Mouse (Mus musculus): Measurements from ENCODE around the gene Eme1.

GRCm38 (mm10) chr11:94601321-94602281, 52.2 kb downstream of the Eme1 start, which contains the start of gene Acsf2:
- TF ChIP-seq CTCF (IDR thresholded peaks at IDR 0.05; ENCODE audit: low read depth): no peak
- no peak for TF ChIP-seq EP300 (IDR thresholded peaks at IDR 0.05; ENCODE audit: low read depth)

Measured in heart, postnatal 0 days (tissue).